Mouse (Mus musculus): ENCODE measurements around the gene Plekho2. TPM values are rescaled to one million over a fixed set of nuclear protein-coding genes. Genes with fewer than 3 reads are reported as not detected.

Plekho2 gene
- total and polyA plus RNA-seq, 2 experiments from 2014 or later, result 4.0 to 5.4 TPM

- WGBS, result 10% methylated on average over 28 of the region's 28 CpGs
- no peaks in the 10 kb centered on the region for H3K36me3 ChIP-seq (ENCODE audit: insufficient read depth)
- TF ChIP-seq CTCF (IDR thresholded peaks at IDR 0.05; ENCODE audit: low read depth), result no peak
- H3K9ac ChIP-seq, result peak within 1 kb of the TSS; percentile 41
- H3K27ac ChIP-seq (ENCODE audit: low read depth, low read length), result no peak within 1 kb of the TSS
- no peaks in the 10 kb centered on the region for H3K27me3 ChIP-seq (ENCODE audit: insufficient read depth, low read length)
- H3K4me3 ChIP-seq (ENCODE audit: low read depth, low read length), result peak within 1 kb of the TSS; percentile 44
- peak within 1 kb of the TSS; percentile 100 for H3K4me2 ChIP-seq (ENCODE audit: low read depth)
- H3K4me1 ChIP-seq (ENCODE audit: insufficient read depth), result peaks cover 10% of the 10 kb centered on the region; the same call in 1 of the 2 replicates
- ATAC-seq, result peak; percentile 94
- DNase-seq, result peak; percentile 86
- no peaks in the 10 kb centered on the region for H3K9me3 ChIP-seq (ENCODE audit: low read length)
These were observed 6.8 kb upstream of the Plekho2 start, which contains the start of gene Pif1 for GRCm38 (mm10) chr9:65586406-65587269. Pif1 (plus strand) TSS chr9:65587160.

GRCm38 (mm10) chr9:65583045-65583444 lies 3.2 kb upstream of the Plekho2 start:
- ATAC-seq (no peak), DNase-seq (no peak)
- WGBS, result 27% methylated on average over 8 of the region's 8 CpGs

GRCm38 (mm10) chr9:65580401-65581256 lies 789 bp upstream of the Plekho2 start:
- Histone ChIP-seq H3K27me3 (ENCODE audit: insufficient read depth, low read length) (no peaks in the 10 kb centered on the region), H3K27ac (ENCODE audit: low read depth, low read length) (no peak overlapping the region), H3K4me1 (ENCODE audit: insufficient read depth) (no peaks in the 10 kb centered on the region), H3K4me3 (ENCODE audit: low read depth, low read length) (peak overlapping the region; percentile 50), H3K36me3 (ENCODE audit: insufficient read depth) (no peaks in the 10 kb centered on the region), H3K4me2 (ENCODE audit: low read depth) (peak overlapping the region; percentile 74), H3K9ac (peak overlapping the region; percentile 58), H3K9me3 (ENCODE audit: low read length) (no peaks in the 10 kb centered on the region)
- DNase-seq, result peak; percentile 82
- peak; percentile 67 for ATAC-seq
- peak; percentile 91 for TF ChIP-seq CTCF (IDR thresholded peaks at IDR 0.05; ENCODE audit: low read depth)
- 9% methylated on average over 19 of the region's 29 CpGs for WGBS

More at GRCm38 (mm10) chr9:65583045-65583444, 3.2 kb upstream of the Plekho2 start:
- Histone ChIP-seq H3K36me3 (ENCODE audit: insufficient read depth) (no peaks in the 10 kb centered on the region), H3K4me1 (ENCODE audit: insufficient read depth) (peaks cover 5% of the 10 kb centered on the region; the same call in 1 of the 2 replicates), H3K9me3 (ENCODE audit: low read length) (no peaks in the 10 kb centered on the region), H3K4me3 (ENCODE audit: low read depth, low read length) (no peak overlapping the region), H3K4me2 (ENCODE audit: low read depth) (no peak overlapping the region), H3K9ac (no peak overlapping the region), H3K27me3 (ENCODE audit: insufficient read depth, low read length) (no peaks in the 10 kb centered on the region), H3K27ac (ENCODE audit: low read depth, low read length) (no peak overlapping the region)
- no peak for TF ChIP-seq CTCF (IDR thresholded peaks at IDR 0.05; ENCODE audit: low read depth)

- no peaks in the 10 kb centered on the region for H3K4me1 ChIP-seq (ENCODE audit: insufficient read depth)
- TF ChIP-seq CTCF (IDR thresholded peaks at IDR 0.05; ENCODE audit: low read depth), result no peak
- 64% methylated on average over 9 of the region's 9 CpGs for WGBS
- H3K9ac ChIP-seq, result no peak overlapping the region
- H3K36me3 ChIP-seq (ENCODE audit: insufficient read depth), result no peaks in the 10 kb centered on the region
- H3K4me2 ChIP-seq (ENCODE audit: low read depth), result peak overlapping the region; percentile 74
- H3K27me3 ChIP-seq (ENCODE audit: insufficient read depth, low read length), result no peaks in the 10 kb centered on the region
- no peak overlapping the region for H3K4me3 ChIP-seq (ENCODE audit: low read depth, low read length)
- ATAC-seq, result no peak
- H3K27ac ChIP-seq (ENCODE audit: low read depth, low read length), result no peak overlapping the region
- DNase-seq, result no peak
- no peaks in the 10 kb centered on the region for H3K9me3 ChIP-seq (ENCODE audit: low read length)
These were observed 1.0 kb downstream of the Plekho2 start for GRCm38 (mm10) chr9:65578801-65579249.

- Histone ChIP-seq H3K4me1 (ENCODE audit: insufficient read depth) (no peaks in the 10 kb centered on the region), H3K9ac (no peak overlapping the region), H3K27me3 (ENCODE audit: insufficient read depth, low read length) (no peaks in the 10 kb centered on the region), H3K9me3 (ENCODE audit: low read length) (no peaks in the 10 kb centered on the region), H3K4me3 (ENCODE audit: low read depth, low read length) (no peak overlapping the region), H3K27ac (ENCODE audit: low read depth, low read length) (no peak overlapping the region), H3K36me3 (ENCODE audit: insufficient read depth) (no peaks in the 10 kb centered on the region), H3K4me2 (ENCODE audit: low read depth) (no peak overlapping the region)
- ATAC-seq (no peak), DNase-seq (no peak)
- TF ChIP-seq CTCF (IDR thresholded peaks at IDR 0.05; ENCODE audit: low read depth), result no peak
- WGBS, result 86% methylated on average over 4 of the region's 4 CpGs
These were observed 2.2 kb downstream of the Plekho2 start for GRCm38 (mm10) chr9:65577511-65578196.

- Histone ChIP-seq H3K9ac (no peak overlapping the region), H3K4me2 (ENCODE audit: low read depth) (no peak overlapping the region), H3K4me1 (ENCODE audit: insufficient read depth) (no peaks in the 10 kb centered on the region), H3K36me3 (ENCODE audit: insufficient read depth) (no peaks in the 10 kb centered on the region), H3K4me3 (ENCODE audit: low read depth, low read length) (no peak overlapping the region), H3K27me3 (ENCODE audit: insufficient read depth, low read length) (no peaks in the 10 kb centered on the region), H3K27ac (ENCODE audit: low read depth, low read length) (no peak overlapping the region), H3K9me3 (ENCODE audit: low read length) (no peaks in the 10 kb centered on the region)
- WGBS, result 36% methylated on average over 7 of the region's 7 CpGs
- no peak for TF ChIP-seq CTCF (IDR thresholded peaks at IDR 0.05; ENCODE audit: low read depth)
- DNase-seq, result no peak
- no peak for ATAC-seq
These were observed 2.9 kb downstream of the Plekho2 start for GRCm38 (mm10) chr9:65576861-65577510.

All from forebrain, postnatal 0 days (tissue).